Mouse (Mus musculus) neutrophil, adult 5-6 weeks (primary cell): ENCODE results near the gene Asb16. TPM values are rescaled to one million over a fixed set of nuclear protein-coding genes. Genes with fewer than 3 reads are reported as not detected.
A peak's percentile ranks its signal among the peaks of the same experiment; 100 is the strongest.

Source experiments
- ATAC-seq: fragments of 151-379, 151-347 bp; 2 replicates; pipeline ENCODE4 v1.8.0; 2017; ENCODE audit warnings: mild to moderate bottlenecking, moderate TSS enrichment; ENCODE audit not compliant: insufficient number of reproducible peaks, poor library complexity, low FRiP score, severe bottlenecking; ENCODE audit errors: extremely low read depth
- total RNA-seq: library from RNA; stranded (forward); fragments of 200-1000 nt; gene quantifications from 2 replicates; pipeline ENCODE4 v1.2.3, GENCODE M21; 2017

Gene Asb16
- total RNA-seq, 1 experiment from 2014 or later, result not detected

- ATAC-seq, result no peak
Measured at GRCm38 (mm10) chr11:102297577-102298556, 29.3 kb downstream of the Asb16 start.

- no peak for ATAC-seq
Measured at GRCm38 (mm10) chr11:102299839-102300238, 31.3 kb downstream of the Asb16 start.

GRCm38 (mm10) chr11:102304141-102304540 lies 35.6 kb downstream of the Asb16 start:
- no peak for ATAC-seq

GRCm38 (mm10) chr11:102305359-102305758 lies 36.8 kb downstream of the Asb16 start:
- ATAC-seq, result no peak

GRCm38 (mm10) chr11:102308104-102308503 lies 39.6 kb downstream of the Asb16 start:
- ATAC-seq, result no peak

GRCm38 (mm10) chr11:102308979-102309378 lies 40.4 kb downstream of the Asb16 start:
- peak; percentile 94 for ATAC-seq

GRCm38 (mm10) chr11:102309821-102310617 lies 41.5 kb downstream of the Asb16 start:
- ATAC-seq, result no peak

GRCm38 (mm10) chr11:102310768-102311695 lies 42.5 kb downstream of the Asb16 start:
- ATAC-seq, result no peak

- ATAC-seq, result no peak
Measured at GRCm38 (mm10) chr11:102311966-102312365, 43.4 kb downstream of the Asb16 start.

GRCm38 (mm10) chr11:102312586-102312985 lies 44.0 kb downstream of the Asb16 start:
- ATAC-seq, result no peak

GRCm38 (mm10) chr11:102314321-102314720 lies 45.8 kb downstream of the Asb16 start:
- ATAC-seq, result no peak

GRCm38 (mm10) chr11:102315690-102316571 lies 47.4 kb downstream of the Asb16 start:
- no peak for ATAC-seq

- peak; percentile 45 for ATAC-seq
Measured at GRCm38 (mm10) chr11:102316572-102317297, 48.2 kb downstream of the Asb16 start.

GRCm38 (mm10) chr11:102317298-102317900 lies 48.9 kb downstream of the Asb16 start:
- peak; percentile 2 for ATAC-seq

- no peak for ATAC-seq
Measured at GRCm38 (mm10) chr11:102317901-102318575, 49.5 kb downstream of the Asb16 start.
